Mouse (Mus musculus) heart, postnatal 14 days (tissue): Measurements from ENCODE around the gene Card10. TPM values are rescaled to one million over a fixed set of nuclear protein-coding genes. Genes with fewer than 3 reads are reported as not detected.
"Not testable (repeated sequence)": the region's sequence is repeated elsewhere in the genome, so short reads cannot be mapped to it uniquely, and the experiment has no call there.

Source experiments
- DNase-seq, 2 experiments: peaks; one replicate each; pipeline ENCODE4 v3.0.0; 2021 to 2022
- intact Hi-C: fragments of 180-260 bp; cut with DNase I; formaldehyde crosslinking; loops from one replicate; pipeline ENCODE4 v1.15.1; 2025
- long read RNA-seq, 2 experiments: library from polyadenylated mRNA; stranded (forward); transcript quantifications; one replicate each; pipeline ENCODE4 v2.0.0; 2021
- total RNA-seq, 2 experiments: library from RNA; stranded (reverse); gene quantifications; 2 replicates each; pipeline ENCODE4 v1.2.3; 2021

Gene Card10
- 10 to 100 TPM; 20.3 to 20.6 TPM for total RNA-seq
- long read RNA-seq, experiment 1, full-length matches to known transcripts = 10 of 16 reads
- long read RNA-seq, experiment 1, partial matches to known transcripts = 3 of 16 reads
- long read RNA-seq, experiment 1, other reads (novel, unspliced or antisense) = 3 of 16 reads
- long read RNA-seq, experiment 2, full-length matches to known transcripts = 7 of 12 reads
- long read RNA-seq, experiment 2, partial matches to known transcripts = 2 of 12 reads
- long read RNA-seq, experiment 2, other reads (novel, unspliced or antisense) = 3 of 12 reads

- DNase-seq = peak; percentile 76 to 84
Measured at GRCm38 (mm10) chr15:78802776-78803391, at the start of gene Card10. TSS of gene Card10 (minus strand) at chr15:78803042.

GRCm38 (mm10) chr15:78851505-78852153 lies 48.8 kb upstream of the Card10 start:
- peak; percentile 93 to 95 for DNase-seq
- intact Hi-C loops = loop anchor here (2.0 to 5.0 kb wide), 2 partner anchors 17 to 34 kb away; no protein-coding TSS in a partner anchor

More at GRCm38 (mm10) chr15:78802776-78803391, at the start of gene Card10:
- intact Hi-C loops = no loop called here

GRCm38 (mm10) chr15:78850944-78851343 lies 48.1 kb upstream of the Card10 start:
- intact Hi-C loops = loop anchor here (1.0 to 5.0 kb wide), 2 partner anchors 24 to 34 kb away; no protein-coding TSS in a partner anchor
- no peak for DNase-seq

GRCm38 (mm10) chr15:78850059-78850824 lies 47.4 kb upstream of the Card10 start:
- DNase-seq = peak in 1 of 2 experiments; percentile 29
- intact Hi-C loops = loop anchor here (1.0 to 5.0 kb wide), 2 partner anchors 23 to 33 kb away; no protein-coding TSS in a partner anchor

- intact Hi-C loops = loop anchor here (10.0 kb wide), 1 partner anchor 225 kb away; no protein-coding TSS in a partner anchor
- DNase-seq = no peak
Measured at GRCm38 (mm10) chr15:78849485-78849884, 46.6 kb upstream of the Card10 start.

- peak; percentile 85 to 92 for DNase-seq
- intact Hi-C loops = loop anchor here (1.0 to 10.0 kb wide), 2 partner anchors 17 to 224 kb away; no protein-coding TSS in a partner anchor
Measured at GRCm38 (mm10) chr15:78848467-78848866, 45.6 kb upstream of the Card10 start.

- not testable (repeated sequence) for DNase-seq
- intact Hi-C loops = loop anchor here (1.0 to 10.0 kb wide), 2 partner anchors 20 to 222 kb away; no protein-coding TSS in a partner anchor
Measured at GRCm38 (mm10) chr15:78846805-78847204, 44.0 kb upstream of the Card10 start.

- intact Hi-C loops = loop anchor here (1.0 to 10.0 kb wide), 2 partner anchors 19 to 222 kb away; no protein-coding TSS in a partner anchor
- DNase-seq = no peak
Measured at GRCm38 (mm10) chr15:78846352-78846751, 43.5 kb upstream of the Card10 start.

GRCm38 (mm10) chr15:78845867-78846266 lies 43.0 kb upstream of the Card10 start:
- intact Hi-C loops = loop anchor here (1.0 to 10.0 kb wide), 2 partner anchors 19 to 221 kb away; no protein-coding TSS in a partner anchor
- peak in 1 of 2 experiments; percentile 38 for DNase-seq

GRCm38 (mm10) chr15:78845321-78845720 lies 42.5 kb upstream of the Card10 start:
- peak in 1 of 2 experiments; percentile 49 for DNase-seq
- intact Hi-C loops = loop anchor here (10.0 kb wide), 1 partner anchor 221 kb away; no protein-coding TSS in a partner anchor

- DNase-seq = peak; percentile 64 to 74
- intact Hi-C loops = loop anchor here (10.0 kb wide), 1 partner anchor 220 kb away; no protein-coding TSS in a partner anchor
Measured at GRCm38 (mm10) chr15:78844791-78845190, 41.9 kb upstream of the Card10 start.

GRCm38 (mm10) chr15:78843581-78844469 lies 41.0 kb upstream of the Card10 start:
- intact Hi-C loops = loop anchor here (10.0 kb wide), 1 partner anchor 219 kb away; no protein-coding TSS in a partner anchor
- peak in 1 of 2 experiments; percentile 44 for DNase-seq

GRCm38 (mm10) chr15:78842371-78843163 lies 39.7 kb upstream of the Card10 start, which contains the start of gene Cdc42ep1:
TSS of gene Cdc42ep1 (plus strand) at chr15:78842624.
- DNase-seq = peak; percentile 82 to 90
- intact Hi-C loops = loop anchor here (10.0 kb wide), 1 partner anchor 218 kb away; no protein-coding TSS in a partner anchor

- DNase-seq = no peak
Measured at GRCm38 (mm10) chr15:78841161-78841790, 38.4 kb upstream of the Card10 start.

GRCm38 (mm10) chr15:78840751-78841150 lies 37.9 kb upstream of the Card10 start:
- intact Hi-C loops = loop anchor here (10.0 kb wide), 1 partner anchor 216 kb away; no protein-coding TSS in a partner anchor
- DNase-seq = no peak

More at GRCm38 (mm10) chr15:78841161-78841790, 38.4 kb upstream of the Card10 start:
- intact Hi-C loops = loop anchor here (10.0 kb wide), 1 partner anchor 216 kb away; no protein-coding TSS in a partner anchor

GRCm38 (mm10) chr15:78840241-78840640 lies 37.4 kb upstream of the Card10 start:
- intact Hi-C loops = loop anchor here (10.0 kb wide), 1 partner anchor 215 kb away; no protein-coding TSS in a partner anchor
- peak in 1 of 2 experiments; percentile 44 for DNase-seq

GRCm38 (mm10) chr15:78839744-78840143 lies 36.9 kb upstream of the Card10 start:
- peak in 1 of 2 experiments; percentile 36 for DNase-seq
- intact Hi-C loops = loop anchor here (10.0 kb wide), 1 partner anchor 215 kb away; no protein-coding TSS in a partner anchor
